10 mouse cellular contexts compared by ENCODE assay signal in genomic region chr10:116177390-116178179, GRCm38 (mm10).
A peak's percentile ranks its signal among the peaks of the same experiment; 100 is the strongest.
DNase-seq lines count a peak whose midpoint lies in the region; ATAC-seq and TF ChIP-seq lines count a peak whose summit lies in the region.
"Had no signal": no experiment of that assay in that cellular context is flagged by ENCODE, and none has a peak within 500 bp of the region (broad histone marks: within the 10 kb centered on the region; RNA-seq: fewer than 3 reads in every experiment).

No protein-coding gene starts in this region.

- H3K4me2 ChIP-seq in heart, embryonic 14.5 days (ENCODE audit: low read length) = peak overlapping the region; percentile 74
- H3K4me2 ChIP-seq in intestine, embryonic 15.5 days (replicated peaks) = peak overlapping the region; percentile 59
- peak overlapping the region; percentile 33; the same call in 1 of the 2 replicates for H3K4me2 ChIP-seq in midbrain, postnatal 0 days (ENCODE audit: low read depth, low read length, poor library complexity, severe bottlenecking)

- no peaks in the 10 kb centered on the region for H3K36me3 ChIP-seq in heart, embryonic 14.5 days (ENCODE audit: control insufficient read depth, insufficient read depth, low read length)
- H3K36me3 ChIP-seq in intestine, embryonic 15.5 days = no peaks in the 10 kb centered on the region
- no peaks in the 10 kb centered on the region for H3K36me3 ChIP-seq in midbrain, postnatal 0 days (ENCODE audit: insufficient read depth, low read length)

- ATAC-seq in heart, embryonic 14.5 days (ENCODE audit: insufficient number of reproducible peaks, insufficient read depth, low FRiP score, low read depth) = no peak
- peak; percentile 86 for ATAC-seq in intestine, embryonic 15.5 days
- no peak for ATAC-seq in midbrain, postnatal 0 days (ENCODE audit: low FRiP score)

- peak overlapping the region; percentile 34 for H3K9ac ChIP-seq in heart, embryonic 14.5 days (ENCODE audit: low read length)
- peak overlapping the region; percentile 12; the same call in 1 of the 2 replicates for H3K9ac ChIP-seq in intestine, embryonic 15.5 days
- no peak overlapping the region for H3K9ac ChIP-seq in midbrain, postnatal 0 days (replicated peaks; ENCODE audit: low read length, poor library complexity, severe bottlenecking)

- H3K27me3 ChIP-seq in heart, embryonic 14.5 days (ENCODE audit: control insufficient read depth, insufficient read depth, low read length) = no peaks in the 10 kb centered on the region
- H3K27me3 ChIP-seq in intestine, embryonic 15.5 days (replicated peaks) = no peaks in the 10 kb centered on the region
- no peaks in the 10 kb centered on the region for H3K27me3 ChIP-seq in midbrain, postnatal 0 days (ENCODE audit: insufficient read depth, low read length)

- H3K4me3 ChIP-seq in heart, embryonic 14.5 days (ENCODE audit: control insufficient read depth in 1 of 2, insufficient read depth in 1 of 2, low read depth in 1 of 2, low read length in 2 of 2) = peak overlapping the region; percentile 27 to 39
- H3K4me3 ChIP-seq in intestine, embryonic 15.5 days (replicated peaks) = peak overlapping the region; percentile 26
- H3K4me3 ChIP-seq in midbrain, postnatal 0 days (ENCODE audit: low read depth, low read length) = 0 out of 2 replicates have a peak overlapping the region, but pooled peaks have one; percentile 12

- H3K4me1 ChIP-seq in heart, embryonic 14.5 days (ENCODE audit: control insufficient read depth in 2 of 2, insufficient read depth in 2 of 2, low read length in 2 of 2) = no peaks in the 10 kb centered on the region; a peak in 1 of 4 replicates
- H3K4me1 ChIP-seq in intestine, embryonic 15.5 days (replicated peaks) = no peaks in the 10 kb centered on the region; the same call in 1 of the 2 replicates
- no peaks in the 10 kb centered on the region for H3K4me1 ChIP-seq in midbrain, postnatal 0 days (ENCODE audit: insufficient read depth, low read length)

- H3K9me3 ChIP-seq in heart, embryonic 14.5 days (ENCODE audit: control insufficient read depth, low read length) = no peaks in the 10 kb centered on the region
- H3K9me3 ChIP-seq in intestine, embryonic 15.5 days = no peaks in the 10 kb centered on the region
- no peaks in the 10 kb centered on the region for H3K9me3 ChIP-seq in midbrain, postnatal 0 days (ENCODE audit: low read length)

- 9% methylated on average over 21 of the region's 21 CpGs for WGBS in heart, embryonic 14.5 days
- WGBS in intestine, embryonic 15.5 days = 14% methylated on average over 21 of the region's 21 CpGs
- WGBS in midbrain, postnatal 0 days = 40% methylated on average over 21 of the region's 21 CpGs

- DNase-seq in heart, adult 9 months (ENCODE audit: low spot score in 2 of 2) = no peak
- DNase-seq in embryo, embryonic 11 days = peak; percentile 17
- DNase-seq in midbrain, postnatal 0 days (ENCODE audit: low spot score) = no peak
- no peak for DNase-seq in left cerebral cortex, adult 18-20 months (ENCODE audit: low spot score in 2 of 2)
- no peak for DNase-seq in cerebellum, adult 11-12 months
- no peak for DNase-seq in ovary, postnatal 36 days (ENCODE audit: low spot score)
- DNase-seq: kidney, postnatal 36 days; spleen, adult 18-20 months had no signal

- TF ChIP-seq CTCF in midbrain, postnatal 0 days (IDR thresholded peaks at IDR 0.05) = no peak

- H3K27ac ChIP-seq in heart, embryonic 14.5 days (replicated peaks in 1 of 2; ENCODE audit: control insufficient read depth in 1 of 2, insufficient read depth in 1 of 2, low read depth in 2 of 2, low read length in 2 of 2) = no peak overlapping the region
- peak overlapping the region; percentile 5; the same call in 1 of the 2 replicates for H3K27ac ChIP-seq in intestine, embryonic 15.5 days
- H3K27ac ChIP-seq in midbrain, postnatal 0 days (ENCODE audit: low read depth, low read length) = no peak overlapping the region
